Mouse (Mus musculus) spleen, postnatal 36 days (tissue): Measurements from ENCODE around the gene Rxrb.
"Not testable (repeated sequence)": the region's sequence is repeated elsewhere in the genome, so short reads cannot be mapped to it uniquely, and the experiment has no call there.

Experiments used
- DNase-seq, 2 experiments: peaks; one replicate each; pipeline ENCODE4 v3.0.0; 2022; ENCODE audit warnings: low spot score in 2 of 2, mixed read lengths in 1 of 2

Gene Rxrb

GRCm38 (mm10) chr17:34031465-34032173 is at the start of gene Rxrb, which contains the start of gene Slc39a7:
Rxrb (plus strand) TSS chr17:34031812.
Slc39a7 (minus strand) TSS chr17:34031682.
- peak; percentile 98 to 99 for DNase-seq

DNA sequence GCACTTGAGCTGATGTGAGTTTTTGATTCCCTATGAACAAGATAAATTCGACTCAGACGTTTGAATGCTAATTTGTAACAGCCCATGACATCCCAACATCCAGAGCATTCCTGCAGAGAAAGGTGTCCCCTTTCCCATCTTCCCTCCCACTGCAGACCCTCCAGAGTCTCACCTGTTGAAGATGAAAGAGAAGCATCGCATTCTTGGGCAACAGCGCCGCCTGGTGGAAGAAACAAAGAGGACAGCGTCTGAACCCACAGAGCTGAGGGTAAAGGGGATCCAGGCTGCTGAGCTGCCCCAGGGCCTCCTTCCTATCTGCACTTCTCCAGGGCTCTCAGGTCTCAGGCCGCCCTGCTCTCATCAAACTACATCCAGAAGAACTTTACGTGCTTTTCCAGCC is 49.5 kb upstream of the Rxrb start:
- DNase-seq = peak; percentile 49 to 69

GRCm38 (mm10) chr17:33991788-33992664 is 39.6 kb upstream of the Rxrb start:
- DNase-seq = peak; percentile 41 to 59

GRCm38 (mm10) chr17:33994959-33995358 is 36.7 kb upstream of the Rxrb start:
- DNase-seq = no peak

DNA sequence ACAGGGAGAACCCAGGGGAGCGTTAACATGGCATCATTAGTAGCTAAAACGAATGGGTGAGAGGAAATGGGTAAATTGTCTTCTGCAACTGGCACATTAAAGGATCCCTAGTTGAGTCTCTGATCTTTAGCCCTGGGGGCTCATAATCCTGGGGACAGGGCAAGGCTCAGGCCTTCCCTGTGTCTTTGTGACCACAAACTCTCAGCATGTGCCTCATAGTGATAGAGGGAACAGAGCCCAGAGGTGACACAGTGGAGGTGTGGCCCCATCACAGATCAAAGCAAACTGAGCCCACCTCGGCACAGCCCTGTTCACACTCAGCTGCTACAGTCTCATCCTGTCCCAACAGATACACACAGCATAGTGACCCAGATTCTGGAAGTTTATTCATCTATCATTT is 36.0 kb upstream of the Rxrb start:
- DNase-seq = no peak

GRCm38 (mm10) chr17:33997025-33997424 is 34.6 kb upstream of the Rxrb start:
- DNase-seq = not testable (repeated sequence)

DNA sequence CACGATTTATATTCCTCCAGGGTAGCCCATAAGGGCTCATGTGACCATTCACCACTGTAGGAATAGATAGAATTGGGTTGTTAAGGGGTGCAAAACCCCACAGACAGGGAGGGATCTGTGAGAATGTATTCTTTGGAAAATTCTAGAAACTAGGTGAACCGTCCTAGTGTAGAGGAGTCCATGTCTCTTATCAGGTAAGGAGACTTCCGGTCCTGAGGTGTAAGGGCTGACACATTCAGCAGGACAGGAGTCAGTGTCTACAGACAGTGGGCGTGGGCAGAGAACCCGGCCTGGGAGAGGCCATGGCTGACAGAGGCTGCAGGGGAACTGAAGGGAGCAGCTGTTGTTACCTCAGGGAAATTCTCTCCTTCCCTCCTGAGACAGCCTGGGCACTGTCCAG is 32.9 kb upstream of the Rxrb start:
- DNase-seq = not testable (repeated sequence)

DNA sequence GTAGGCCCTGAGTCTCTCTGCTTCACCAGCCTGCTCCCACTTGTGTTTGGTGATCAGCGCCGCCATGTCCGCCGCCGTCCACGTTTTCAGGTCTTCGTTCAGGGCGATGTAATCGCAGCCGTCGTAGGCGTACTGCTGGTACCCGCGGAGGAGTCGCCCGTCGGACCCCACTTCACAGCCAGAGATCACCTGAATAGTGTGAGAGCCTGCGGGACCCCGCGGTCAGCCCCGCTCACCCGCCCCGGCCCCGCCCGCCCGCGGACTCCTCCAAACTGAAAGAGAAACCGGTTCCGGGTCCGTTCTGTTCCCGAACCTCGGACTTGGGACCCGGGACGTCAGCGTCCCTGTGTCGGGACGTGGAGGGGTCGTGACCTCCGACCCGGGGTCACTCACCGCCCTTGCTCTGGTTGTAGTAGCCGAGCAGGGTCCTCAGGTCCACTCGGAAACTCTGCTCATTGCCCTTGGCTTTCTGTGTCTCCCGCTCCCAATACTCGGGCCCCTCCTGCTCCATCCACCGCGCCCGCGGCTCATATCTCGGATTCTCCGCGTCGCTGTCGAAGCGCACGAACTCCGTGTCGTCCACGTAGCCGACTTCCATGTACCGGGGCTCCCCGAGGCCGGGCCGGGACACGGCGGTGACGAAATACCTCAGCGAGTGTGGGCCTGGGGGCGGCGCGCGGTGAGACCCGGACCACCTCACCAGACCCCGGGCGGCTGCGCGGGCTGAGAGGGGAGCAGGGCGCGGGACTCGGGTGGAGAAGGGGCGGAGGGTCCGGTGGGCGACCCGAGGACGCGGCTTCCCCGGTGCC is 32.1 kb upstream of the Rxrb start:
- DNase-seq = peak in 1 of 2 experiments; percentile 24

GRCm38 (mm10) chr17:34000150-34000537 is 31.5 kb upstream of the Rxrb start, which contains the start of gene H2-K1:
H2-K1 (minus strand) TSS chr17:34000347.
- peak; percentile 97 to 98 for DNase-seq

DNA sequence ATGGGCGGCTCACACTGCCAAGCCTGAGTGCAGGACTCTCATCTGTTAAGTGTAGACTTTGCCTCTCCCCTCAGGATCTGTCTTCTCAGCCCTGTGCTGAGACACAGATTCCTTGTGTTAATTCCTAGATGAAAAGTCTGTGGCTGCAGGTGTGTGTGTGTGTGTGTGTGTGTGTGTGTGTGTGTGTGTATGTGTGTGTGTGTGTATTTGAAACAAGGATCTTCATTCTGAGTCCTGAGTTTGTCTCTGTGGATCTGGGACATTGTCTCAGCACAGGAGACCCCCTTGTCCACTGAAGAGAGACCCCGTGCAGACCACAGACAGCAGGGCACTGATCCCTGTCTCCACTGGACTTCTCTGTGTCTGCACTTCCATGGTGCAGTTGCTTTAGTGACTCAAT is 30.8 kb upstream of the Rxrb start:
- DNase-seq = not testable (repeated sequence)

DNA sequence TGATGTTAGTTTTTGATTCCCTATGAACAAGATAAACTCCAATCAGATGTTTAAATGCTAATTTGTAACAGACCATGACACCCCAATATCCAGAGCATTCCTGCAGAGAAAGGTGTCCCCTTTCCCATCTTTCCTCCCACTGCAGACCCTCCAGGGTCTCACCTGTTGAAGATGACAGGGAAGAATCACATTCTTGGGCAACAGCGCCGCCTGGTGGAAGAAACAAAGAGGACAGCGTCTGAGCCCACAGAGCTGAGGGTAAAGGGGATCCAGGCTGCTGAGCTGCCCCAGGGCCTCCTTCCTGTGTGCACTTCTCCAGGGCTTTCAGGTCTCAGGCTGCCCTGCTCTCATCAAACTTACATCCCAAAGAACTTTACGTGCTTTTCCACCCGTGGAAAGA is 28.2 kb upstream of the Rxrb start:
- DNase-seq = no peak

DNA sequence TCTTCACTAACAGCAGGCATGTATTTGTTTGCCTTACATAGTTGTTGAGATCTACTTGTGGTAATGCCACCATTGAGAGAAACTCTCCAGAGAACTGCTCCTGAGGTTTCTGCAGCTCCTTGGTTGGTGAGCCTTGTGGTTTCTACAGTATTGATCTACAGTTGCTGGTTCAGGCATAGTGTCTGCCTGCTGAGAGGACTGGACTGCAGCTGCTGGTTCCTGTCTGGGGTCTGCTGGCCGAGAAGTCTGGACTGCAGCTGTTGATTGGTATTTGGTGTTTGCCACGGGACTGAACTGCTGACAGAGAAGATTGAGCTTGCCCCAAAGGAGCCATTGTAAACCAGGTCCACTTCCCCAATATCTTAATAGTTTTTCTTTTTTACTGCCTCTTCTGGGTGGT is 25.0 kb upstream of the Rxrb start:
- DNase-seq = no peak

DNA sequence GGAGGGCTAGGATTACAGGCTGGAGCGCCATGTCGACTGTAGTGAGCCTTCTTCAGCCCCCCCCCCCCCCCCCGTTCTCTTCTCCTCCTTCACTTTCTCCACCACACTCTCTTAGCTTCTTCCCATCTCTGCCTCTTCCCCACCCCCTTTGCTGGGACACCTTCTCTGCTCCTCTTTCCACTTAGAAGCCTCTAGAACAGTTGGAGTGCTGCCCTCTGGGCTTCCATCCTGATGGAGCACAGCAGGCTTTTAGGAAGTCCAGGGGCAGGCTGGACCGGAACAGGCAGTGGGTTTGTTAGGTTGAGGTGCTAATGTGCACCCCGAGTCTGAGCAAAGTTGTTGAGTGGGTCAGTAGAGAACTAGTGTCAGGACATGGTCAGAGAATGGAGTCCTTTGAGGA is 21.5 kb upstream of the Rxrb start:
- no peak for DNase-seq

- no peak for DNase-seq
Measured at GRCm38 (mm10) chr17:34013436-34013835, 18.2 kb upstream of the Rxrb start.

DNA sequence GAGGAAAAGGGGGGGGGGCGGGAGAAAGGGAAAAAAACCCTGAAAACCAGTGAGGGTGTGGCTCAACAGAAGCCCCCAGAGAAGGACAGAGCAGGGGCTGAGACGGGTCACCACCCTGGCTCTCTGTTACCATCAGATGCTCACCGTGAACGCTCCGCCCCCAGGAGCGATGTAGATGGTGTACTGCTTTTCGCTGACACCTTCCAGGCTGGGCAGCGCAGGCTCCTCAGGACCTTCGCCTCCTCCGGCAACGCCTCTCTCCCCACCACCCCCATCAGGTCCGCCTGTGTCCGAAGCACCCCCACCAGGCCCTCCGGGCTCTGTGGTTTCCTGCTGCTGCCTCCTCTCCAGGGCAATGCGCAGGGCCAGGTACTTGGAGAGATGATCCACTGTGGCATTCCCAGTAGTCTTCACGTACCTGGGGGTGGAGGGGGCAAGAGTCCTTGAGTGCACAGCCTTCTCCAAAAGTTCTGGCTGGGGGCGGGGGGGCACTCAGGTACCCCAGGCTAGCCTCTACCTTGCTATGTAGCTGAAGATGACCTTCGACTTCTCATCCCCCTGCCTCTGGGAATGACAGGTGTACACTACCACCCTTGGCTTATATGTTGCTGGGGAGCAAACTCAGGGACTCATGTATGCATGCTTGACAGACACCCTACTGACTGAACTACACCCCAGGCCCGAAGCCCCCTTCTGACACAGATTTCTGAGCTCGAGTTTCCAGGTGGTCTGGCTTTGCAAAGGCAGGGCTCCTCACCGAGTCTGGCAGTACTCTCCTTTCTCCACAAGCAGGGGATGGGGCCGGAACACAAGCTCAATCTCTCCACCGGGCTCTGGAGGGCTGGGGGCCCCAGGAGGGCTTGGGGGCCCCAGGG is 9.8 kb upstream of the Rxrb start:
- DNase-seq = no peak

- DNase-seq = no peak
Measured at GRCm38 (mm10) chr17:34022414-34022783, 9.2 kb upstream of the Rxrb start.

DNA sequence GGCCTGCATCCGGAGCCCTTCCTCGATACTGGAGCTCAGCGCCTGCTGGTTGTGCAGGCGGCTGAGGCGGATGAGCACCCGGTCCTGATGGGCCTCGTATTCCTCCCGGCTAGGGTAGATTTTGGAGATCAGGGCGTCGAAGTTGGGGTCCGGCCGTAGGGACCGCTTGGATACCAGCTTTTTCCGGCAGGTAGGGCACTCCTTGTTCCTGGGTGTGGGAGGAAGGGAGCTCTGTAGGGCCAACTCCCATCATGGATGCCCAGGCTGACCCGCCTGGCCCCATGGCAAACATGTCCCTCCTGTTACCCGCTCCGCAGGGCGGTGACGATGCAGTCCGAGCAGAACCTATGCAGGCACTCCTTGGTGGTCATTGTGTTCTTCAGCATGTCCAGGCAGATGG is 8.6 kb upstream of the Rxrb start:
- no peak for DNase-seq

- no peak for DNase-seq
Measured at GRCm38 (mm10) chr17:34023678-34024077, 7.9 kb upstream of the Rxrb start.

GRCm38 (mm10) chr17:34024317-34024821 is 7.2 kb upstream of the Rxrb start, which contains the start of gene Ring1:
Ring1 (minus strand) TSS chr17:34024680.
- peak; percentile 81 for DNase-seq

GRCm38 (mm10) chr17:34024861-34025755 is 6.5 kb upstream of the Rxrb start:
- no peak for DNase-seq
